Mouse (Mus musculus): Measurements from ENCODE around the gene Ly6g6d.
A peak's percentile ranks its signal among the peaks of the same experiment; 100 is the strongest.

Ly6g6d gene

DNA sequence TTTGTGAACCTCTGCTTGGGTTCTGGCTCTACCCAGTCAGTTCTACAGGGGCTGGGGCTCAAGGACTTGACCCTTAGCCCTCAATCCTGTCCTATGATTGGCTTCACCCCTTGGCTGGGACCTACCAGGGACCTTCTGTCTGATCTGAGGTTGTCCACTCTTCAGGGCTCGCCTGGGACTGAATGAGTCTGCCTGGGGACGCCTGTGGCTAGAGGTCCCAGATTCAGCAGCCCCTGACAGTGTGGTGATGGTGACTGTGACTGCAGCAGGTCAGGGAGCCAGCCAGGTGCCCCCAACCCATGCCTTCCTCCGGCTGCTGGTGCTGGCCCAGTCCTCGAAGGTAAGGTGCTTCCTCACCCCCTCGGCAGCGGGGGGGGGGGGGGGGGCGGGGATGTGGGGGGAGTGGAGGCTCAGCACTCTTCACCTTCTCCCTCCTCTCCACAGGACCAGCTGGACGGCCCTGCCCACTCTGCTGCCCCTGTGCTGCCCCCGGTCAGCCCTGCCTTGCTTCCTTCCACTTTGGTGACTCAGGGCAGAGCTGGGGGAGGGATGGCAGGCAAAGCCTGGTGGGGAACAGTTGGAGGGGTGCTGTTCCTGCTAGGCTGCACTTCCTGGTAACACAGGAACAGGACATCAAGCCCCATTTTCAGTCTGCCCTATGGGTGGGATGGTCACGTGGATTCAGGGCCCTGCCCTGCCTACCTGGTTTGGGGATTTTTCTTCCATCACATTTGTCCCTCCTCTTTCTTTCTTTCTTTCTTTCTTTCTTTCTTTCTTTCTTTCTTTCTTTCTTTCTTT is 53.0 kb downstream of the Ly6g6d start:
- DNase-seq (ENCODE audit: low spot score in 2 of 2) = no peak

DNA sequence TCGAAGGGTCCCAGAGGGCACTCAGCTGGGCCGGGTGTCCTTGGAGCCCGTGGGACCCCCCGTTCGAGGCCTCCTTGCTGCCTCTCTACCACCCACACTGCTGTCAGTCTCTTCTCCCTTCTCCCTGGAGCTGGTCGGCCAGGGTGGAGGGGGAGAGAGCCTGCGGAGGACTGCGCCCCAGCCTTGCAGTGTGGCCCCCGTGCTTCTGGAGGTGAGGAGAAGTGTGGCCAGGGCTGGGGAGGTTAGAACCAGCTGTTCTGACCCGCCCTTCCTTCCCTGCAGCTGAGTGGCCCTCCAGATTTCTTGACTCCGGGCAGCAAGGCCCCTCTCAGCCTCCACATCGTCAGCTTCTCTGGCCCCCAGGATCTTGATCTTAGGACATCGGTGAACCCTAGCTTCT is 53.6 kb downstream of the Ly6g6d start:
- no peak for DNase-seq (ENCODE audit: low spot score in 2 of 2)

DNA sequence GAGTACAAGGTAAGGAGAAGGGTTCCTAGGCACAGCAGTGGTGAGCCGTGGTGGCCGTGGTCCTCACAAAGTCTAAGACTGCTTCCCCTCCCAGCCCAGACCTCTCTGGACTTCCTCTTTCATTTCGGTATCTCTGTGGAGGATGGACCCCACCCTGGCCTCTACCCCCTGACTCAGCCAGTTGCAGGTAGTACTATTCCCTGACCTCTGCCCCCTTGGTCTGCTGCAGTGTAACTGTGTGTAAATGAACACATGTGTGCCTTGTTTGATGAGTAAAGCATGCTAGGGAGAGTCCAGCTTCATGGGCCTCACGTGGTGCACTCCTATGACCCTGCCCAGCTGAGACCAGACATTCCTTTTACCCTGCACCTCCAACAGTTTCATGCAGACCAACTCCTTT is 54.1 kb downstream of the Ly6g6d start:
- DNase-seq (ENCODE audit: low spot score in 2 of 2) = no peak

DNA sequence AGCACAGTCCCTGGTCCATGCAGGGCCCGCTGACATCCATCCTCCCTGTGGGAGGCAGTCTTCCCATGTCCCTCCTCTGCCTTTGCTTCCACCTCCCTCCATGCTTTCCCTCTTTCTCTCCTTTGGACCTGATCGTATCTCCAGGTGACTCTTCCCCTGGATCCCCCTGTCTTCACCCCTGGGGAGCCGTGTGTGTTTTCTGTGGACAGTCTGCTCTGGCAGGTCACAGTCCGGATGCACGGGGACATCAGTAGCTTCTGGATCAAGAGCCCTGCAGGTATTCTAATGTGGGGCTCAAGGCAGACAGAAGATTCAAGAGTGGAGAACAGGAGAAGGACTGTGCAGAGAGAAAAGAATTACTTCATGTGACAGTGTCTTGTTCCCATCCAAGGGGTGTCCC is 54.6 kb downstream of the Ly6g6d start:
- DNase-seq (ENCODE audit: low spot score in 2 of 2) = peak in 1 of 2 experiments; percentile 15

DNA sequence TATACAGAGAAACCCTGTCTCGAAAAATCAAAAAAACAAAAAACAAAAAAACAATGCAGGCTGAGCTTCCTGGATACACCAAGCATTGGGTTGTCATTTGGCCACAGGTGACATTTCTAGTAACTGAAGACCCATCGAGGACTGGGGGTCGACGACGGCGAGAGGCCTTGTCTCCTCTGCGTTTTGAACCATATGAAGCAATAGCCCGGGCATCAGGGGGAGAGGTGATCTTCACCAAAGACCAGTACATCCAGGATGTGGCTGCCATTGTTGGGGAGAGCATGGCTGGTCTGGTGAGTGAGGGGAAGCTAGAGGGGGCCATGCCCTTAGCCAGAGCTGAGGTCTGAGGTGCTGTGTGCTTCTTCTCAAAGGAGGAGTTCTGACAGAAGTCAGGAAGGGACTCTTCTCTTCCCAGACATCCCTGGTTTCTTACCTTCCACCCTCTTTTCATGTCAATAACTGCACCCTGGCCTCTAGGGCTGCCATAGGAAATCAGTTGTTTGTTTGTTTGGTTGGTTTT is 55.3 kb downstream of the Ly6g6d start:
- peak in 1 of 2 experiments; percentile 14 for DNase-seq (ENCODE audit: low spot score in 2 of 2)

DNA sequence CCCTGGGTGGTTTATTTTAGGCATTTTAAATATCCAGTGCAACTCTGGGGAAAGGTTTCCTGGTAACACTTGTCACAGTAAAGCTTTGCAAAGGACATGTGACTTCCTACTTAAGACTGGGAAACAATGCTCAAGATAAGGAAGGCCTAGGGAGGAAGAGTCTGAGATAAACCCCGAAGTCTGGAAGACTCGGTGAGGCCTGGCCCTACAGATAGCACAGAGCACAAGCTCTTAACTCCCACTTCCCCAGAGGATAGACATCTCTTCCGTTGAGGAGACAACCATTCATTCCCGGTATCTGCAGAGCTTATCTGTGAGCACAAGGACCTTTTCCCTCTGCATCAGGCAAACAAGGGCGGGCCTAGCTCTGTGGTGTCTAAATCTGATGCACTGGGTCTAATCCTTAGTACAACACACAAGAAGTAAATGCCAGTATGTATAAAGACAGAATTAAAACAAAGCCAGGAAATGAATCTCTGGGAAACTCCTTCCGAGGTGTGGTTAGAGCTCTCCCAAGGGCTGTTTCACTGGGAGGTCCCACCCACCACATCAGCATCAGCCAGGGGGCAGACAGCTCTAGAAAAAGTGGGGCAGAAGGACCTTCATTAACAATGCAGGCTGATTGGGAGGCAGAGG is 55.9 kb downstream of the Ly6g6d start:
- DNase-seq (ENCODE audit: low spot score in 2 of 2) = peak in 1 of 2 experiments; percentile 22
